In the genomic region with DNA sequence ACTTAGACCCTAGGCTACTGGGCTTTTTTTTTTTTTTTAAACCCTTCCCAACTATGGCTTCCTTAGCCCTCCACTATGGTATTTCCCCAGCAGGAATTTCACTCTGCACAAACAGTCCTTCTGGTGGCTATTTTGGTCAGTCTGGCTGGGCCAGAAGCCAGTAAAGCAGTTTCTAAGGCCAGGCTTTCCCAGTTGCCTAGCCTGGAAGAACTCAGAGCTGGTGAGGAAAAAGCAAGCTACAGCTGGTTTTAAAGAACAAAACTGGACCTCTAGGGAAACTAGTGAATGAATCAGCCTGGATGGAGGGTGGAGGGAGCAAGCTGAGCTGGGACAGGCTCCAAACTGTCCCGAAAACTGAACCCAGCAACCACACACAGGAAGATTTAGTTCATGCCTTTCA, we compare ENCODE assay signal across 8 mouse cellular contexts. TPM values are rescaled to one million over a fixed set of nuclear protein-coding genes. Genes with fewer than 3 reads are reported as not detected.
DNase-seq lines count a peak whose midpoint lies in the region; ATAC-seq lines count a peak whose summit lies in the region.

No protein-coding gene starts in this region.

- no peak overlapping the region for H3K4me2 ChIP-seq in neural tube, embryonic 11.5 days (ENCODE audit: low read depth)
- no peak overlapping the region for H3K4me2 ChIP-seq in neural tube, embryonic 15.5 days

- H3K4me1 ChIP-seq in neural tube, embryonic 11.5 days (ENCODE audit: control insufficient read depth, insufficient read depth, low read length): no peaks in the 10 kb centered on the region
- peaks cover 43% of the 10 kb centered on the region for H3K4me1 ChIP-seq in neural tube, embryonic 15.5 days

- H3K27ac ChIP-seq in neural tube, embryonic 11.5 days (ENCODE audit: low read depth, low read length): peak overlapping the region; percentile 3; the same call in 1 of the 2 replicates
- H3K27ac ChIP-seq in neural tube, embryonic 15.5 days (replicated peaks): peak overlapping the region; percentile 73

- 94% methylated on average over 1 of the region's 1 CpGs for WGBS in neural tube, embryonic 11.5 days
- WGBS in neural tube, embryonic 15.5 days: 87% methylated on average over 1 of the region's 1 CpGs

- no peaks in the 10 kb centered on the region; the same call in 1 of the 2 replicates for H3K36me3 ChIP-seq in neural tube, embryonic 11.5 days (ENCODE audit: control insufficient read depth, insufficient read depth, low read length)
- H3K36me3 ChIP-seq in neural tube, embryonic 15.5 days: no peaks in the 10 kb centered on the region

- H3K9me3 ChIP-seq in neural tube, embryonic 11.5 days (ENCODE audit: control insufficient read depth, low read length): no peaks in the 10 kb centered on the region
- H3K9me3 ChIP-seq in neural tube, embryonic 15.5 days (replicated peaks): no peaks in the 10 kb centered on the region

- peak overlapping the region; percentile 11; the same call in 1 of the 2 replicates for H3K9ac ChIP-seq in neural tube, embryonic 11.5 days (ENCODE audit: low read length)
- H3K9ac ChIP-seq in neural tube, embryonic 15.5 days (replicated peaks): no peak overlapping the region

- H3K27me3 ChIP-seq in neural tube, embryonic 11.5 days (ENCODE audit: control insufficient read depth, insufficient read depth, low read length): no peaks in the 10 kb centered on the region
- no peaks in the 10 kb centered on the region for H3K27me3 ChIP-seq in neural tube, embryonic 15.5 days (replicated peaks)

- intact Hi-C loops in heart, postnatal 10 days (cut with DNase I): no loop called here
- intact Hi-C loops in left cerebral cortex, postnatal 36 days (cut with DNase I): no loop called here

- no peak overlapping the region for H3K4me3 ChIP-seq in neural tube, embryonic 11.5 days (ENCODE audit: low read depth, low read length)
- no peak overlapping the region for H3K4me3 ChIP-seq in neural tube, embryonic 15.5 days (replicated peaks)

- ATAC-seq in neural tube, embryonic 11.5 days (ENCODE audit: insufficient read depth, low FRiP score, low TSS enrichment): no peak
- ATAC-seq in neural tube, embryonic 15.5 days (ENCODE audit: low FRiP score): no peak
- no peak for ATAC-seq in erythroid progenitor cell, adult 5-6 weeks (replicated peaks; ENCODE audit: low FRiP score, poor library complexity, severe bottlenecking)

- no peak for DNase-seq in neural tube, embryonic 11.5 days (ENCODE audit: low spot score)
- no peak for DNase-seq in neural tube, embryonic 10.5 days (ENCODE audit: extremely low spot score, low spot score)
- peak; percentile 78 to 84 for DNase-seq in cerebellum, postnatal 25 days
- DNase-seq in heart, postnatal 10 days: peak; percentile 89 to 93
- DNase-seq in left cerebral cortex, postnatal 36 days (ENCODE audit: low spot score in 2 of 2): peak; percentile 52 to 56
- DNase-seq in ovary, postnatal 36 days (ENCODE audit: low spot score): no peak

RNA-seq across cellular contexts. Expression of gene Sp2, which starts 13.0 kb away (rescaled TPM):
- polyA plus RNA-seq in neural tube, embryonic 11.5 days (2014; fragmentation: Nextera tagmentation; extraction: Ambion mirVana): 26.9 and 29.4 TPM in 2 replicates
- total RNA-seq in heart, postnatal 10 days (2021): 10 to 100 TPM; 15.0 to 16.1 TPM
- 10 to 100 TPM; 13.1 to 14.5 TPM for total RNA-seq in left cerebral cortex, postnatal 36 days (2021)
- polyA plus RNA-seq in neural tube, embryonic 15.5 days (2015; fragmentation: Nextera tagmentation; extraction: Ambion mirVana): 13.0 and 15.8 TPM in 2 replicates
- total RNA-seq in erythroid progenitor cell, adult 5-6 weeks (2015; ENCODE audit: low replicate concordance): 52.4 and 62.0 TPM in 2 replicates
- total RNA-seq in erythroid progenitor cell, adult 5-6 weeks (2017; ENCODE audit: low replicate concordance): 13.1 and 27.8 TPM in 2 replicates

RNA-seq across cellular contexts. Expression of gene Pnpo, which starts 26.0 kb away (rescaled TPM):
- polyA plus RNA-seq in neural tube, embryonic 11.5 days (2014; fragmentation: Nextera tagmentation; extraction: Ambion mirVana): 24.0 and 26.2 TPM in 2 replicates
- total RNA-seq in heart, postnatal 10 days (2021): 10 to 100 TPM; 11.8 to 12.8 TPM
- 10 to 100 TPM; 36.1 to 43.1 TPM for total RNA-seq in left cerebral cortex, postnatal 36 days (2021)
- polyA plus RNA-seq in neural tube, embryonic 15.5 days (2015; fragmentation: Nextera tagmentation; extraction: Ambion mirVana): 30.8 and 35.8 TPM in 2 replicates
- total RNA-seq in erythroid progenitor cell, adult 5-6 weeks (2015; ENCODE audit: low replicate concordance): 57.0 and 70.6 TPM in 2 replicates
- 74.7 and 92.1 TPM in 2 replicates for total RNA-seq in erythroid progenitor cell, adult 5-6 weeks (2017; ENCODE audit: low replicate concordance)

RNA-seq across cellular contexts. Expression of gene Prr15l, which starts 41.8 kb away (rescaled TPM):
- polyA plus RNA-seq in neural tube, embryonic 11.5 days (2014; fragmentation: Nextera tagmentation; extraction: Ambion mirVana): 0.57 and 0.78 TPM in 2 replicates
- total RNA-seq in heart, postnatal 10 days (2021): under 1 TPM; 0.47 to 0.74 TPM
- not detected for total RNA-seq in left cerebral cortex, postnatal 36 days (2021)
- polyA plus RNA-seq in neural tube, embryonic 15.5 days (2015; fragmentation: Nextera tagmentation; extraction: Ambion mirVana): 0.47 and 5.2 TPM in 2 replicates
- not detected in 2 replicates for total RNA-seq in erythroid progenitor cell, adult 5-6 weeks (2015; ENCODE audit: low replicate concordance)
- 0.26 TPM in 1 of 2 replicates, not detected in the other for total RNA-seq in erythroid progenitor cell, adult 5-6 weeks (2017; ENCODE audit: low replicate concordance)

RNA-seq across cellular contexts. Expression of gene Sp6, which starts 43.4 kb away (rescaled TPM):
- polyA plus RNA-seq in neural tube, embryonic 11.5 days (2014; fragmentation: Nextera tagmentation; extraction: Ambion mirVana): 0.09 and 0.20 TPM in 2 replicates
- total RNA-seq in heart, postnatal 10 days (2021): under 1 TPM; 0.12 to 0.15 TPM
- total RNA-seq in left cerebral cortex, postnatal 36 days (2021): 1 to 10 TPM; 2.2 to 2.5 TPM
- polyA plus RNA-seq in neural tube, embryonic 15.5 days (2015; fragmentation: Nextera tagmentation; extraction: Ambion mirVana): 0.23 and 0.52 TPM in 2 replicates
- not detected in 2 replicates for total RNA-seq in erythroid progenitor cell, adult 5-6 weeks (2015; ENCODE audit: low replicate concordance)
- total RNA-seq in erythroid progenitor cell, adult 5-6 weeks (2017; ENCODE audit: low replicate concordance): not detected in 2 replicates

RNA-seq across cellular contexts. Expression of gene Cdk5rap3, which starts 53.5 kb away (rescaled TPM):
- polyA plus RNA-seq in neural tube, embryonic 11.5 days (2014; fragmentation: Nextera tagmentation; extraction: Ambion mirVana): 92.7 and 93.1 TPM in 2 replicates
- total RNA-seq in heart, postnatal 10 days (2021): 10 to 100 TPM; 28.0 to 30.8 TPM
- 10 to 100 TPM; 30.3 to 31.5 TPM for total RNA-seq in left cerebral cortex, postnatal 36 days (2021)
- 82.4 and 85.7 TPM in 2 replicates for polyA plus RNA-seq in neural tube, embryonic 15.5 days (2015; fragmentation: Nextera tagmentation; extraction: Ambion mirVana)
- 7.9 and 9.6 TPM in 2 replicates for total RNA-seq in erythroid progenitor cell, adult 5-6 weeks (2015; ENCODE audit: low replicate concordance)
- total RNA-seq in erythroid progenitor cell, adult 5-6 weeks (2017; ENCODE audit: low replicate concordance): 21.6 and 25.2 TPM in 2 replicates

Comparison
In these comparisons a context has a peak if more than half of its experiments do, and no peak if none do; other contexts are left out.
1. DNase-seq: peak in cerebellum, postnatal 25 days (2 of 2), heart, postnatal 10 days (2 of 2) and left cerebral cortex, postnatal 36 days (2 of 2); none in neural tube, embryonic 11.5 days (single experiment), neural tube, embryonic 10.5 days (single experiment) and ovary, postnatal 36 days (single experiment).